Mouse (Mus musculus) telencephalon, adult 2 months (tissue): ENCODE results near the gene Bmp2k.

Experiments used
- DNase-seq: peaks from one replicate; pipeline ENCODE4 v3.0.0-alpha.2; 2011; ENCODE audit warnings: low read depth, low spot score

Gene Bmp2k

DNA sequence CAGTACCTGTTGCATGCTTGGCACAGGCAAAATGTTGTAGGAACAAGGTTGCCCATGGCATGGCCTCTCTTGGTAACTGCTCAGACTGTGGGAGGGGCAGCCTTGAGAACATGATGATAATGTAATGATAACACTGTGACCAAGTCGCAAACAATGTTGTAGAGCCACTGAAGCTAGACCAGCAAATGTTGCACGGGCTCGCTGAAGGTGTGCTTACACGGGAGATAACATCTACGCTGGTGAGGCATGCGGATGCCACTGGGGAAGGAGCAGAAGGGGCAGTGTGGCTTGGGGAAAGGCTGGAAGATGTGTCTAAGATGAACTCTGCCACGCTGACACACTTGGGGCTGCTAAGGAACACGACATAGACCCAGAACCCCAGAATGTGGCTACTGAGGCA is 102.5 kb downstream of the Bmp2k start:
- DNase-seq: no peak

- no peak for DNase-seq
Measured at GRCm38 (mm10) chr5:97108333-97108732, 110.8 kb downstream of the Bmp2k start.

DNA sequence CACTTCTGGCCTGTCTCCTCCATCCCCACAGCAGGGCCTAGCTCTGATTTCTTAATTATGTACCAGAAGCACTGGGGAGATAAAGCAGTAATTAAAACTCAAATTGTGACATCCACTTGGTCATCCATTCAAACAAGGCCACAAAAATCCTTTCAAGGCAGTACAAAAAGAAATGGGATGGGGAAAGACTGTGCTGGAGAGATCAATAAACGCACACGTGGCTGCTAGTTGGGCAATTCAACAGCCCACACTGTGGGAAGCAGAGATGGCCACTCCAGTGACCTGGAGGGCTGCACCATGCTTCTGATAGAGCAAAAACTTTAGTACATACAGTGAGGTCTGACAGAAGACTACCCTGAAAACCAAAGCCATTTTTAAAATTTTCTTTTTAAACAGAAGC is 112.6 kb downstream of the Bmp2k start:
- no peak for DNase-seq

GRCm38 (mm10) chr5:97110697-97111096 is 113.2 kb downstream of the Bmp2k start:
- DNase-seq: no peak

GRCm38 (mm10) chr5:97111207-97111910 is 113.9 kb downstream of the Bmp2k start, which contains the start of gene Paqr3:
Paqr3 (minus strand) TSS chr5:97111596.
- peak; percentile 92 for DNase-seq

GRCm38 (mm10) chr5:97124977-97125376 is 127.5 kb downstream of the Bmp2k start:
- DNase-seq: no peak

- no peak for DNase-seq
Measured at GRCm38 (mm10) chr5:97125459-97125970, 128.0 kb downstream of the Bmp2k start.

DNA sequence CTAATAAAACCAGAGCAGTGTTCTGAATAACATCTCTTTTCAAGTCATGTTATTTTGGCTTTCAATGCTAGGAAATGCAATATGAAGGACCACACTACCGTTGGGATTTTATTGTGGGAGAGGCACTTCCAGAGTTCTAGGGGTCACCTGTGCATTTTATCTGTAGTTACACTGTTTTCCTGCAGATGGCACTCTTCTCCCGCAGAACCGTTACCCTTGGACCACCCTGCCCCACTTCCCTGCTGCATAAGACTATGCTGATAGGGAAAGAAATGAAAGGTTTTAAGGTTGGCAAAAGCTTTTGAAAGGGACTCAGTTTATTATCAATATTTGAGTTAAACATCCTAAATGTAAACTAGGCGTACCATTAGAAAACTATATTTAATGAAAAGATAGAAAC is 128.5 kb downstream of the Bmp2k start:
- no peak for DNase-seq

- no peak for DNase-seq
Measured at GRCm38 (mm10) chr5:97127284-97127683, 129.8 kb downstream of the Bmp2k start.

- peak; percentile 79 for DNase-seq
Measured at GRCm38 (mm10) chr5:97128242-97129226, 131.0 kb downstream of the Bmp2k start.

GRCm38 (mm10) chr5:97129589-97129988 is 132.1 kb downstream of the Bmp2k start:
- no peak for DNase-seq

GRCm38 (mm10) chr5:97135331-97135730 is 137.8 kb downstream of the Bmp2k start:
- no peak for DNase-seq
